Mouse (Mus musculus): ENCODE data around the gene Gal3st2b.
A peak's percentile ranks its signal among the peaks of the same experiment; 100 is the strongest.
"Not testable (repeated sequence)": the region's sequence is repeated elsewhere in the genome, so short reads cannot be mapped to it uniquely, and the experiment has no call there.

Gal3st2b gene

DNA sequence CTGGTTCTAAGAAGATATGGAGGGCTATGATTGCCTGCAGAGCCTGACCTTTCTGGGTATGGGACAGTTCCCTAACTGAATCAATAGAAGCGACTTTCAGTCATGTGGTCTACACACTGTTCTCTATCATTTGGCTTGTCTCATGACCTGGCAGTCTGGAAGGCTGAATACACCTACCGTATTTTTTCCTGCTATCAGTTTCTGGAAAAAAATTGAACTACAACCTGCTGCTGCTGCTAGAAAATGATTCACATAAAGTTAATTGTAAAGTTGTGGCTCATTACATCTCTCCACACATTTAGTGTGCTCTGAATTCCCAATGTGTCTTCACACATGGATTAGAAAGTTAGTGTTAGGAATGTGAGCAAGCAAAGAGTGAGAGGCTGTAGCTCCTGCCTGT is at the start of gene Gal3st2b:
Gene Gal3st2b (plus strand): TSS at position 301 of the 400 bp plus-strand sequence.
- not testable (repeated sequence) for DNase-seq (ENCODE audit: low spot score in 2 of 2)

GRCm38 (mm10) chr1:93871594-93872105 is 46.5 kb upstream of the Gal3st2b start:
- DNase-seq (ENCODE audit: low spot score in 2 of 2): not testable (repeated sequence)

GRCm38 (mm10) chr1:93874405-93874804 is 43.7 kb upstream of the Gal3st2b start:
- DNase-seq (ENCODE audit: low spot score in 2 of 2): peak; percentile 11 to 23

DNA sequence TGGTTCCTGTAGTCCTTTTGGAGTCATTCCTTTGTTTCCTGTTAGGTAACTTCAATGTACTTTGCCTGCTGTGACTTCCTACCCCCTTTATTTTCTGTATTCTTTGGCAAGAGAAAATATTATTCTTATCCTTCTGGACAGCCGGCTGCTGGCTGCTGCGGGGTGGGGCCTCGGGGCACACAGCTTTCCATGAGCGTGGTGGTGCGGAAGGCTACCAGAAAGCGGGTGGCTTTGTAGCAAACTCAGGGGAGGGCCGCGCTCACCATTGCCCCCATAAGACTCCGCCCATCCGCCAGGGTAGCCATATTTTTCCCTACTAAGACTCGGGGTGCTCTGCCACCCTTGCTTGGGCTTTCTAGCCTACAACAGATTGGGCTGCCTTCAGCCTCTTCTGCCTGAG is 36.3 kb upstream of the Gal3st2b start:
- not testable (repeated sequence) for DNase-seq (ENCODE audit: low spot score in 2 of 2)

GRCm38 (mm10) chr1:93890936-93891335 is 27.2 kb upstream of the Gal3st2b start:
- not testable (repeated sequence) for DNase-seq (ENCODE audit: low spot score in 2 of 2)

DNA sequence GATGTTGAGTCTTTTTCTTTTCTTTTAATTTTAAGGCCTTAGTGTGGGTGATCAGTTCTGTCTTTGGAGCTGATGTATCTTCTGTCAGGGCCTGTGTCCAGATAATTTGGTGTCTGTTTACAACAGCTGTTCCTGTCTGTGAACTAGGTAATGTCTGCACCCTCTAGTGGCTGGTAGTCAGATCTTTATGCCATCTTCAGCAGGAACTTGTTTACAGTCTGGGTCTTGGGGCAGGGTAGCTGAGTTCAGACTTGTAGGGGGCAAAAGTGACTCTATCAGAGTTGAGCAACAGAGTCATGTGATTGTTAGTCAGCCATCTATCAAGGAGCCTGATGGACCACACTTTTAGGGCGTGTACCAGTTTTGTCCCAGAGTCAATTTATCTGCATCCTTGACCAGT is 20.7 kb upstream of the Gal3st2b start:
- not testable (repeated sequence) for DNase-seq (ENCODE audit: low spot score in 2 of 2)

GRCm38 (mm10) chr1:93901291-93901690 is 16.8 kb upstream of the Gal3st2b start:
- DNase-seq (ENCODE audit: low spot score in 2 of 2): not testable (repeated sequence)

- not testable (repeated sequence) for DNase-seq (ENCODE audit: low spot score in 2 of 2)
Observed at GRCm38 (mm10) chr1:93906690-93907089, 11.4 kb upstream of the Gal3st2b start.

DNA sequence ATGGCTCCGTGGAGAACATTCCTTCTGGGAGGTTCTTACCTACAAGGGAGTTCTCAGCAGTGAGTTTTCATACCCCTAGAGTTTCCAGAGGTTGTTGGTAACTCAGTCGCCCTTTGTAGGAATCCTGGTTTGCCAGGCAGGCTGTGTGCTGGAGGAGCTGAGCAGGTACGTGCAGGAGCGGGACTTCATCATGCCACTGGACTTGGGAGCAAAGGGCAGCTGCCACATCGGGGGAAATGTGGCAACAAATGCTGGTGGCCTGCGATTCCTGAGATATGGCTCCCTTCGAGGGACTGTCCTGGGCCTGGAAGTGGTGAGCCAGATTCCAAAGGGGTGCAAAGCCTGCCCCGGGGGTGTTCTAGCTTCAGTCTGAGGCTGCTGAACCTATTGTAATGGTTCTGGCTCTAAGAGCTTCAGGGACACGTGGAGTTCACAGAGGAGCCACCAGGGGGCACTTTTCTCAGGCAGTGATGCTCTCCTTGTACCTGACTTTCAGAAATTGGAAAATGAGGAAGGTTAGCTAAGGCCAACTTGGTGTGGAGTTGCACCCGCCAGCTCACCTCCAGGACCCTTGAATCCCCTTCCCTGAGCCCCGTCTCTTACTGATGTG is 9.0 kb upstream of the Gal3st2b start:
- DNase-seq (ENCODE audit: low spot score in 2 of 2): not testable (repeated sequence)

DNA sequence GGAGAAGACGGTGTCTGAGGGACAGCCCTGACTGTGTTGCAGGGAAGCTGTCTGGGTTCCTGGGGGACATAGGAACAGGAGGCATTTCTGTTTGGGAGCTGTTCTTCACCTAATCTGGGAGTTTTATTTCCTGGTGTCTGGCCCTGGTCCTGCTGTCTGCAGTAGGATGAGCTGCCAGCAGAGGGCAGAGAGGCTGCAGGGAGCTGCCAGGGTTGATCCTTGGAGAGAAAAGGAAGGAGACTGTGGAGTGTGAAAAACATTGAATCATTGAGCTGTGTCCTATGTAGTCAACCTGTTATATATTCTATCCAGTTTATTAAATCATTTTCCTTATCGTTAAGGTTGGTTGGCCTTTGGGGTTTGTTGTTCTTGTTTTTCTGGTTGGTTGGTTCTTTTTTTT is 6.2 kb upstream of the Gal3st2b start:
- not testable (repeated sequence) for DNase-seq (ENCODE audit: low spot score in 2 of 2)

DNA sequence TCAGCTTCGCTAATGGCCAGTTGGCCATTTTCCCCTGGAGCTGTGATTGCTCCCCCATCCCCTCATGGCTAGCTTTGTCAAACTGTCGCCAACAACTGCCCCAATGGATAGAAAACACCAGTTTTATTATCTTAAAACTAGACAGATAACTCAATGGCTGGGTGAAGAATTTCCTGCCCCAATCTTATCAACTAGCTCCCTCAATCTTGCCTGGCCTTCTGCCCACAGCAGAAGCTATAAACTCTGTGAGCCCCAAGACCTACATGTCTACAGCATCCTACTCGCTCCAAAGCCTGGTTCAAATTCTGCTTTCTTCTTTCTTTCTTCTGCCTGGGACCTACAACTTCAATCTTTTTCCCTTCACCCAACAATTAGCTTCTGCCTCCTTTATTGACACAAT is 951 bp upstream of the Gal3st2b start:
- DNase-seq (ENCODE audit: low spot score in 2 of 2): not testable (repeated sequence)

- not testable (repeated sequence) for DNase-seq (ENCODE audit: low spot score in 2 of 2)
Observed at GRCm38 (mm10) chr1:93918775-93919174, 664 bp downstream of the Gal3st2b start.

- DNase-seq (ENCODE audit: low spot score in 2 of 2): not testable (repeated sequence)
Observed at GRCm38 (mm10) chr1:93919321-93919720, 1.2 kb downstream of the Gal3st2b start.

DNA sequence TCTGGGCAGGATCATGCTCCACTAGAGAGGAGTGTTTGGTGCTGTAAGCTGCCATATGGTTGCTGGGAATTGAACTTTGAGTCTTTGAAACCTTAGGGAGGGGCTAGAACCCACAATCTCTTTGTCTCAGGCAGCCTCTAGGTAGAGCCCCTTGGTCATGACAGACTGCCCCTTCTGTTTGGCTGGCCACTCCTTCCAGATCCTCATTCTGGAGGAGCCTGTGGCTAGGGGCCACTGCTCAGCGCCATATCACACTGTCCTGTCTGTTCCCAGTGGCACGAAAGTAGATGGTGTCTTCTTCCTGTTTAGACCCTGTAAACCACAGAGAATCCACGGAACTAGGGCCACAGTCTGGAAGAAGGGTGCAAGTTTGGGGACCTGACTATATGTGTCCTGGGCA is 4.5 kb downstream of the Gal3st2b start:
- not testable (repeated sequence) for DNase-seq (ENCODE audit: low spot score in 2 of 2)

- DNase-seq (ENCODE audit: low spot score in 2 of 2): not testable (repeated sequence)
Observed at GRCm38 (mm10) chr1:93923098-93923497, 5.0 kb downstream of the Gal3st2b start.

- DNase-seq (ENCODE audit: low spot score in 2 of 2): not testable (repeated sequence)
Observed at GRCm38 (mm10) chr1:93935378-93935777, 17.3 kb downstream of the Gal3st2b start.

DNA sequence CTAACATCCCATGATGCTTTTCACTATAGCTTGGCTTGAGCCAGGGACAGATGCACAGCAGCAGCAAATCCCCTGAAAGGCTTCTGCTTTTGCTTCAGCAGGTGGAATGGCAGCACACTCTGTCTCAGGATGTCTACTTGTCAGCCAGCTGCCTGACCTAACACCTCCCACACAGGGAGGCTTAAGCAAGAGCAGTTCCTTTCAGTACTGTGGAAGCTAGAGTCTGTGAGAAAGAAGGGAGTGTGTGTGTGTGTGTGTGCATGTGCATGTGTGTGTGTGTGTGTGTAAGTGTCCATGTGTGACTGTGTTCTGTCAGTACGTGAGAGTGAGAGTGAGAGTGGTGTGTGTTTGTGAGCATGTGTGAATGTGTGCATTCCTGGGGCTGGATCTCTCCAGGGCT is 19.7 kb downstream of the Gal3st2b start:
- peak in 1 of 2 experiments; percentile 49 for DNase-seq (ENCODE audit: low spot score in 2 of 2)

DNA sequence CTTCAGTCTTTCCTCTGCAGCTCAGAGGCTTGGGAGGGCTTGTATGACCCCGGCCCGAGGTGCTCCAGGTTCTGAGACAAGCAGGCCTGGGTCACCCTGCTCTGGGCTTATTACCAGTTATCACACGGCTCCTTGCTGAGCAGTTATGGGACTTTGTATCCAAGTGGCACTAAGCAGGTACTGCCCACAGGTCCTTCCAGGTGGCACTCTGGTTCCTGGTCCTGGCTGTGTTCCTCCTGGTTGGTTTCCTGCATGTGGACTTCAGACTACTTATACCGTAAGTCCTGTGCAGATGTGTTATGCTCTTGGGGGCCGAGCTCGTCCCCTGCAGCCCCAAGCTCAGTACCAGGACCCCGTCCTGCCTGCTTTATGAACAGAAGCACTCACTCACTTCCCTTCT is 20.3 kb downstream of the Gal3st2b start:
- not testable (repeated sequence) for DNase-seq (ENCODE audit: low spot score in 2 of 2)

DNA sequence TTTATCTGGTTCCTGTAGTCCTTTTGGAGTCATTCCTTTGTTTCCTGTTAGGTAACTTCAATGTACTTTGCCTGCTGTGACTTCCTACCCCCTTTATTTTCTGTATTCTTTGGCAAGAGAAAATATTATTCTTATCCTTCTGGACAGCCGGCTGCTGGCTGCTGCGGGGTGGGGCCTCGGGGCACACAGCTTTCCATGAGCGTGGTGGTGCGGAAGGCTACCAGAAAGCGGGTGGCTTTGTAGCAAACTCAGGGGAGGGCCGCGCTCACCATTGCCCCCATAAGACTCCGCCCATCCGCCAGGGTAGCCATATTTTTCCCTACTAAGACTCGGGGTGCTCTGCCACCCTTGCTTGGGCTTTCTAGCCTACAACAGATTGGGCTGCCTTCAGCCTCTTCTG is 31.0 kb downstream of the Gal3st2b start:
- DNase-seq (ENCODE audit: low spot score in 2 of 2): not testable (repeated sequence)

DNA sequence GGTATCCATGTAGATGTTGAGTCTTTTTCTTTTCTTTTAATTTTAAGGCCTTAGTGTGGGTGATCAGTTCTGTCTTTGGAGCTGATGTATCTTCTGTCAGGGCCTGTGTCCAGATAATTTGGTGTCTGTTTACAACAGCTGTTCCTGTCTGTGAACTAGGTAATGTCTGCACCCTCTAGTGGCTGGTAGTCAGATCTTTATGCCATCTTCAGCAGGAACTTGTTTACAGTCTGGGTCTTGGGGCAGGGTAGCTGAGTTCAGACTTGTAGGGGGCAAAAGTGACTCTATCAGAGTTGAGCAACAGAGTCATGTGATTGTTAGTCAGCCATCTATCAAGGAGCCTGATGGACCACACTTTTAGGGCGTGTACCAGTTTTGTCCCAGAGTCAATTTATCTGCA is 48.4 kb downstream of the Gal3st2b start:
- DNase-seq (ENCODE audit: low spot score in 2 of 2): not testable (repeated sequence)

DNA sequence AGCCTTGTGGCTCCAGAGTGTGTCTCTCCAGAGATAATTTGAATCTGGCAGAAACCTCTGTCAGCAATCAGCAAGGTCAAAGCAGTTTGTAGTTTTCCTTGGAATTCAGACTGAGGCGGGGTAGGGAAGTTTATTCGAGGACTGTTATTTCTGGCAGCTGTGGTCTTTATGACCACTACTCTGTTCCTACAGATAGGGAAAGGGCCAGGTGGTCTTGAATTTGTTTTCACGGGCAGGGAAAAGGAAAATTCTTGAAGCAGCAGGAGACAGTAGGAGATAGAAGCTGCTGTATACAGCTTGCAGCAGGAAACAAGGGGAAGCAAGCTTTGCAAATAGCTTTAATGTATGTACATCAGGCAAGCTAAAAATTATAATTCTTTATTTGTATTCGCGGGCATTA is 52.3 kb downstream of the Gal3st2b start:
- DNase-seq (ENCODE audit: low spot score in 2 of 2): not testable (repeated sequence)

DNA sequence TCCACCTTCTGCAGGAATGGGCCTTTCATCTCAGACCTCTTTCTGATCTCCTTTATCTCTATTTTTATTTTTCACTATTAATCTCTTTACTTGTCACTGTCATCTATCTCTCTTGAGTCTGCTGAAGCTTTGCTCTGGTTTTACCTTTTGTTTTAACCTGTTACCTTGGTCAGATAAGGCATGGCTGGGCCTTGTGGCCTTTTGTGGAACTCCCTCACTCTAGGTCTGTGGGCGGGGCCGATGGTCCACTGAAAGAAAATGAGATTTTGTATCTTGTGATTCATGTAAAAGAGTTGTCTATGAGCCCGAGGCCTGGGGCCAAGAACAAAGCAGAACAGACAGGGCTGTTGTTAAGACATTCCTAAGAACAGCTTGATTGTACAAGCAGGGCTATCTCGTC is 52.7 kb downstream of the Gal3st2b start:
- DNase-seq (ENCODE audit: low spot score in 2 of 2): not testable (repeated sequence)

- DNase-seq (ENCODE audit: low spot score in 2 of 2): not testable (repeated sequence)
Observed at GRCm38 (mm10) chr1:93975764-93976163, 57.7 kb downstream of the Gal3st2b start.

GRCm38 (mm10) chr1:93978287-93978686 is 60.2 kb downstream of the Gal3st2b start:
- DNase-seq (ENCODE audit: low spot score in 2 of 2): not testable (repeated sequence)
